Mouse (Mus musculus) midbrain, embryonic 16.5 days (tissue): ENCODE data around the gene Abcb9. TPM values are rescaled to one million over a fixed set of nuclear protein-coding genes. Genes with fewer than 3 reads are reported as not detected.

ENCODE experiments used
- ATAC-seq: fragments of 200-750 bp; cut with Nextera tagmentation; 2 replicates; pipeline ENCODE4 v1.8.0; 2017; ENCODE audit warnings: moderate TSS enrichment
- H3K27ac ChIP-seq: fragments of 300-500 bp; sonication (generic); 2 replicates; pipeline ENCODE4 v1.5.1; 2014; ENCODE audit warnings: mild to moderate bottlenecking, low read length, mixed read lengths
- H3K27me3 ChIP-seq: fragments of 300-500 bp; sonication (generic); 2 replicates; pipeline ENCODE4 v1.6.1; 2014; ENCODE audit warnings: low read depth, low read length, mixed read lengths; ENCODE audit not compliant: control insufficient read depth, insufficient read depth
- H3K36me3 ChIP-seq: fragments of 300-500 bp; sonication (generic); 2 replicates; pipeline ENCODE4 v1.6.1; 2014; ENCODE audit warnings: mild to moderate bottlenecking, low read length, moderate library complexity, mixed read lengths; ENCODE audit not compliant: control insufficient read depth, insufficient read depth
- H3K4me1 ChIP-seq: fragments of 300-500 bp; sonication (generic); 2 replicates; pipeline ENCODE4 v1.6.1; 2014; ENCODE audit warnings: mild to moderate bottlenecking, low read length, mixed read lengths; ENCODE audit not compliant: control insufficient read depth, insufficient read depth
- H3K4me2 ChIP-seq: fragments of 300-500 bp; sonication (generic); 2 replicates; pipeline ENCODE4 v1.6.1; 2014; ENCODE audit warnings: mild to moderate bottlenecking, low read length, mixed read lengths
- H3K4me3 ChIP-seq: fragments of 300-500 bp; sonication (generic); 2 replicates; pipeline ENCODE4 v1.5.1; 2014; ENCODE audit warnings: low read depth, mild to moderate bottlenecking, low read length, moderate library complexity, mixed read lengths
- H3K9ac ChIP-seq: fragments of 300-500 bp; sonication (generic); 2 replicates; pipeline ENCODE4 v1.6.1; 2014; ENCODE audit warnings: low read depth, low read length, mixed read lengths
- H3K9me3 ChIP-seq: fragments of 300-500 bp; sonication (generic); replicated peaks from 2 replicates; pipeline ENCODE4 v1.6.1; 2014; ENCODE audit warnings: mild to moderate bottlenecking, low read length, mixed read lengths; ENCODE audit not compliant: control insufficient read depth, poor library complexity, severe bottlenecking
- WGBS: fragments of 180-500 bp; shearing (Covaris S2); extraction: QIAGEN DNeasy Blood & Tissue Kit; methylation state at CpG from one replicate; pipeline ENCODE4 v1.1.7; 2014; 5-methylcytosine and 5-hydroxymethylcytosine counted together
- polyA plus RNA-seq: library from polyadenylated mRNA; unstranded; fragments of >200 nt; fragmentation: Nextera tagmentation; extraction: Ambion mirVana; gene quantifications from 2 replicates; pipeline ENCODE4 v1.2.1, GENCODE M21; 2015

The Abcb9 gene
- polyA plus RNA-seq, 1 experiment from 2014 or later: 21.7 TPM

GRCm38 (mm10) chr5:124032001-124032508 lies 63.5 kb downstream of the Abcb9 start, which contains the start of gene Vps37b:
Gene Vps37b, minus strand, starts transcription at chr5:124032270.
- Histone ChIP-seq H3K27ac (peak within 1 kb of the TSS; percentile 92), H3K9ac (peak within 1 kb of the TSS; percentile 97), H3K27me3 (no peaks in the 10 kb centered on the region), H3K36me3 (no peaks in the 10 kb centered on the region), H3K9me3 (no peaks in the 10 kb centered on the region), H3K4me2 (peak within 1 kb of the TSS; percentile 78), H3K4me1 (peaks cover 20% of the 10 kb centered on the region), H3K4me3 (peak within 1 kb of the TSS; percentile 85)
- under 1% methylated on average over 40 of the region's 52 CpGs for WGBS
- peak; percentile 72 for ATAC-seq

- H3K4me2 ChIP-seq: peak overlapping the region; percentile 78
- peak; percentile 41 for ATAC-seq
- H3K4me3 ChIP-seq: peak overlapping the region; percentile 85
- no peaks in the 10 kb centered on the region for H3K27me3 ChIP-seq
- peak overlapping the region; percentile 97 for H3K9ac ChIP-seq
- peaks cover 19% of the 10 kb centered on the region for H3K4me1 ChIP-seq
- WGBS: under 1% methylated on average over 23 of the region's 26 CpGs
- no peaks in the 10 kb centered on the region for H3K36me3 ChIP-seq
- no peaks in the 10 kb centered on the region for H3K9me3 ChIP-seq
- peak overlapping the region; percentile 92 for H3K27ac ChIP-seq
Measured at GRCm38 (mm10) chr5:124031068-124031955, 64.3 kb downstream of the Abcb9 start.

- Histone ChIP-seq H3K4me3 (peak overlapping the region; percentile 85), H3K9ac (peak overlapping the region; percentile 97), H3K4me2 (peak overlapping the region; percentile 78), H3K4me1 (peaks cover 27% of the 10 kb centered on the region), H3K27ac (peak overlapping the region; percentile 92), H3K27me3 (no peaks in the 10 kb centered on the region), H3K36me3 (no peaks in the 10 kb centered on the region), H3K9me3 (no peaks in the 10 kb centered on the region)
- peak; percentile 33 for ATAC-seq
- 7% methylated on average over 12 of the region's 12 CpGs for WGBS
Measured at GRCm38 (mm10) chr5:124030386-124031067, 65.1 kb downstream of the Abcb9 start.

- H3K9ac ChIP-seq: peak overlapping the region; percentile 7; the same call in 1 of the 2 replicates
- peak overlapping the region; percentile 85 for H3K4me3 ChIP-seq
- H3K36me3 ChIP-seq: no peaks in the 10 kb centered on the region
- WGBS: 81% methylated on average over 19 of the region's 19 CpGs
- H3K27ac ChIP-seq: peak overlapping the region; percentile 92; the same call in 1 of the 2 replicates
- peaks cover 37% of the 10 kb centered on the region for H3K4me1 ChIP-seq
- no peaks in the 10 kb centered on the region for H3K9me3 ChIP-seq
- no peaks in the 10 kb centered on the region for H3K27me3 ChIP-seq
- H3K4me2 ChIP-seq: peak overlapping the region; percentile 78
- no peak for ATAC-seq
Measured at GRCm38 (mm10) chr5:124029220-124030035, 66.2 kb downstream of the Abcb9 start.

GRCm38 (mm10) chr5:124028680-124029079 lies 66.9 kb downstream of the Abcb9 start:
- H3K9me3 ChIP-seq: no peaks in the 10 kb centered on the region
- WGBS: 33% methylated on average over 7 of the region's 7 CpGs
- H3K4me1 ChIP-seq: peaks cover 44% of the 10 kb centered on the region
- no peak overlapping the region for H3K9ac ChIP-seq
- no peaks in the 10 kb centered on the region for H3K27me3 ChIP-seq
- no peak overlapping the region; the same call in 1 of the 2 replicates for H3K27ac ChIP-seq
- ATAC-seq: no peak
- no peaks in the 10 kb centered on the region for H3K36me3 ChIP-seq
- H3K4me3 ChIP-seq: no peak overlapping the region
- H3K4me2 ChIP-seq: peak overlapping the region; percentile 78; the same call in 1 of the 2 replicates

GRCm38 (mm10) chr5:124027702-124028470 lies 67.7 kb downstream of the Abcb9 start:
- Histone ChIP-seq H3K9ac (no peak overlapping the region), H3K27ac (peak overlapping the region; percentile 23; the same call in 1 of the 2 replicates), H3K9me3 (no peaks in the 10 kb centered on the region), H3K4me3 (no peak overlapping the region), H3K4me1 (peaks cover 46% of the 10 kb centered on the region), H3K36me3 (no peaks in the 10 kb centered on the region), H3K4me2 (peak overlapping the region; percentile 78; the same call in 1 of the 2 replicates), H3K27me3 (no peaks in the 10 kb centered on the region)
- WGBS: 37% methylated on average over 19 of the region's 19 CpGs
- ATAC-seq: no peak

GRCm38 (mm10) chr5:124026568-124026967 lies 69.0 kb downstream of the Abcb9 start:
- Histone ChIP-seq H3K4me3 (no peak overlapping the region), H3K9me3 (no peaks in the 10 kb centered on the region), H3K9ac (no peak overlapping the region), H3K4me1 (peaks cover 46% of the 10 kb centered on the region), H3K36me3 (no peaks in the 10 kb centered on the region), H3K27me3 (no peaks in the 10 kb centered on the region), H3K4me2 (no peak overlapping the region), H3K27ac (no peak overlapping the region; the same call in 1 of the 2 replicates)
- 54% methylated on average over 5 of the region's 5 CpGs for WGBS
- no peak for ATAC-seq
